Mouse (Mus musculus) induced T-regulatory cell, adult 2 months (primary cell): ENCODE results near the gene Chchd6.

ENCODE experiments used
- DNase-seq: peaks from one replicate; pipeline ENCODE4 v3.0.0-alpha.2; 2012; ENCODE audit warnings: low read depth

Chchd6 gene

DNA sequence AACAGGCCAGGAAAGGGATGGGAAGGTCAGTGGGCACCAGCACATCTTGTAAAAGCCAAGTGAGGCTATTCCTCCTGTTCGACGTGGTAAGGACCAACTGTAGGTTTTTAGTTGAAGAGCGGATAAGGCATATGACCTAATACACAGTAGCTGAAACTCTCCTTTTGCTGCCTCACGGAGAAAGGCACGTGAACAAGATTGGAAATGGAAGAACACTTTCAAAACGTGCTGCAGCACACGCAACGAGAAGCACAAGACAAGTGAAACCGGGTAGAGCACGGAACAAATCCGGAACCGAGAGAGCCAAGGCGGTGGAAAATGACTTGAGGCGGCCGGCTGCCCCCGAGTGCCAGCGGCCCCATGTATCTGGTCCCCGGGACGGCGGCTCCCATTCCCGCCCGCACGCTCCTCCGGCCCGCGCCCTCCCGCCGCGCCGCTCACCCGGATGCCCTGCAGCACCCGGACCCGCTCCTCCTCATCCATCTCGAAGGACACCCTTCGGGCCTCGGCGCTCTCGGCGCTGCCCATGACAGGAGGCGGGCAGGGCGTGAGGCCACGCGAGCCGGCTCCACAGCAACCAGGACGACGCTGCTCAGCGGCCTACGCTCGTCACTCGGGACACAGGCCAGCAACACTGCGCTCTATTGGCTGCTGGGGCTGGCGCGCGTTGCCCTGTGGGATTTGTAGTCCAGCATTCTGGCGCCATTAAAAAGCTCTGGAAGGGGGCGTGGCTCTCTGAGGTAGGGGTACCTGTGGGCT, at the start of gene Chchd6:
TSS of gene Chchd6 (minus strand) at position 635 of the 759 bp plus-strand sequence.
- DNase-seq = peak; percentile 91

- DNase-seq = peak; percentile 90
These were observed 49.0 kb upstream of the Chchd6 start for GRCm38 (mm10) chr6:89644271-89645075.

GRCm38 (mm10) chr6:89643798-89644270, 48.4 kb upstream of the Chchd6 start, which contains the start of gene Txnrd3:
Txnrd3 (plus strand) TSS chr6:89643988.
- peak; percentile 87 for DNase-seq

DNA sequence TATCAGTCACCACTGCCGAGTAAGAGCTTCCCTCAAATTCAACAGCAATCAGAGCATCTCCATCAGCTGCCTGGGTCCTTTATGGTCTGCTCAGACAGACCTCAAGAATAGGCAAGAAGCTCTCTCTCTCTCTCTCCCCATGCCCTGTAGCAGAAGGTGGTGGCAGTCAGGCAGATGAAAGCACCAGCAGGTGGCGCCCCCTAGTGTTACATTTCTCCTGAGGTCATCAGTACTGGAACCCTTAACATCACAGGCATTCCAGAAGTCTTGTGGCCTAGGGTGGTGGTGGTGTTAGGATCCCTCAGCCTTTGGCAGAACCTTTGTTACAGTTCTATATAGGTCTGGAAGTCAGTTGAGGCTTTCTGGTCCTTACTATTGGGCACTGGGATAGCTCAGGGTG, 43.6 kb upstream of the Chchd6 start:
- DNase-seq = peak; percentile 55

GRCm38 (mm10) chr6:89637977-89638376, 42.5 kb upstream of the Chchd6 start:
- no peak for DNase-seq

DNA sequence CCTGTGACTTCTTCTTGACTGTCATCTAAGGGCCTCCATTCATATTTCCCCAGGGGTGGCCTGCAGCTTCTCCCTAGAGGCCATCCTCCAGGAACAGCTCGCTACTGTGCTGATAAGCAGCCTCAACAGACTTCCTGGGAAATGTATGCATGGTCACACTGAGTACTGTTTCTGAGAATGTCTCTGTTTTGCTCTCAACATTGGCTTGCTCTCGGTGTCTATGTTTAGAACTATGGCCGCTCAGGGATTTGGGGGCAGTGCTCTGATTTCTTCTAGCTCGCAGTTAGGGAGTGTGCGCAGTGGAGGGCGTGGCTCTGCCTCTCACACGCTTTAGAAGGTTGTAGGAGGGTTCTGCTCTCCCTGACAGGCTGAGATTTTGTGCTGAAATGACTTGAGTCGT, 38.9 kb upstream of the Chchd6 start:
- no peak for DNase-seq

GRCm38 (mm10) chr6:89633115-89633514, 37.7 kb upstream of the Chchd6 start:
- DNase-seq = no peak

DNA sequence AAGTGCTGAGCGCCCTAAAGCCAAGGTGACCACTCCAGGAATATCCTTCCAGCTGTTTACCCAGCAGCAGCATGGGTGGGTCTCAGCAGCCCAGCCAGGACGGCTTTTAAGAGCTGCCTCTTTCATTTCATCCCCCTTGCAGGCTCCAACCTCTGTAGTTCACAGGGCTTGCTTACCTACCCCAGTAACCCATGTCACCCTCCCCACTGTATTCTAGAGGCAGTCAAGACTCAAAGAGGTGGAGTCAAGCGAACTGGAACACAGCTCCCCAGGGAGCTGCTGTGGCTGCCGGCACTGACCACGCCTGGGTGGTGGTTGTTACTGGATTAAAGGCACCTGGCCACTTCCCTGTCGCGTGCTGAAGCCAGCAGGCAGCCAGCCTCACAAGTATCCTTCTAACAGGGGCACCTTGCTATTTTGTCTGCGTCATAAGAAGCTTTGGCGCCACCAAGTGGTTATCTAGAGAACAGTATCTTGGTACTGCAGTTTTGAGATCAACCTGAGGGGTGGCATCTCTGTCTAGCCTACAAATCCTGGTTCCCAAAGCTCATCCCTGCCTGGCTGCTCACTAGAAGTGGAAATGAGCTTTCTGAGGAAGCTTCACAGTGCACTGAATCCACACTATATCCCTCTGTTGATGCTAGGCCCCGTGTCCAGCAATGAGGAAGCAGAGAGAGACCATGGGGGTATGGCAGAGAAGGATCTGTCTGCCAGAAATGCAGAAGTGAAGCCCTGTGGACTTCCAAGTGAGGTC, 36.5 kb upstream of the Chchd6 start:
- peak; percentile 81 for DNase-seq

- DNase-seq = no peak
These were observed 32.8 kb upstream of the Chchd6 start for GRCm38 (mm10) chr6:89628045-89628785.

DNA sequence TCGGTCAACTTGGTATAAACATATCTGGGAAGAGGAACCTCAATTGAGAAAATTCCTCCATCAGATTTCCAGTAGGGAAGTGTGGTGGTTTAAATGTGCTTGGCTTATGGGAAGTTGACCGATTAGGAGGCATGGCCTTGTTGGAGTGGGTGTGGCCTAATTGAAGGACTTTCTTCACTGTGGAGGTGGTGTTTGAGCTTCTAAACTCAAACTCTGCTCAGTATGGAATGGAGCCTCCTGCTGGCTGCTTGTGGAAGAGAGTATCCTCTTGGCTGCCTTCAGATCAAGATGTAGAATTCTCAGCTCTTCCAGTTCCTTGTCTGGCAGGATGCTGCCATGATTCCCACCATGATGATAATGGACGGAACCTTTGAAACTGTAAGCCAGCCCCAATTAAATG, 27.2 kb upstream of the Chchd6 start:
- no peak for DNase-seq

DNA sequence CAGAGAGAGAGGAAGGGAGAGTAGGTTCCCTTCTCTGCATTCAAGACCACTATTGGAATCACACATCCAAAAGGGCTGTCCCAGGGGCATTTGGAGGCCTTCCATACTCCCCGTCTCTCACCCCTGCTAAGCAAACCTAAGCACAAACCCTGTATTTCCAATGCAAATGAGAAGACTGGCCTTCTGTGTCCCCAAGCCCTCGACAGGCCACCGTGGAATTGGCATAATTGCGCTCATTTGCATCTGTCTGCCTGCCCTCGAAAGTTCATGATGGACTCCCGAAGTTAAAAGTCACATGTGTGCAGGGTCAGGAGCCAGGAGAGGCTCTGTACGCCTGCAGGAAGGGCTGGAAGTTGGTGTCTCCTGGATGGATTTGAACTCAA, 19.9 kb upstream of the Chchd6 start:
- no peak for DNase-seq

- no peak for DNase-seq
These were observed 19.3 kb upstream of the Chchd6 start for GRCm38 (mm10) chr6:89614596-89615372.

DNA sequence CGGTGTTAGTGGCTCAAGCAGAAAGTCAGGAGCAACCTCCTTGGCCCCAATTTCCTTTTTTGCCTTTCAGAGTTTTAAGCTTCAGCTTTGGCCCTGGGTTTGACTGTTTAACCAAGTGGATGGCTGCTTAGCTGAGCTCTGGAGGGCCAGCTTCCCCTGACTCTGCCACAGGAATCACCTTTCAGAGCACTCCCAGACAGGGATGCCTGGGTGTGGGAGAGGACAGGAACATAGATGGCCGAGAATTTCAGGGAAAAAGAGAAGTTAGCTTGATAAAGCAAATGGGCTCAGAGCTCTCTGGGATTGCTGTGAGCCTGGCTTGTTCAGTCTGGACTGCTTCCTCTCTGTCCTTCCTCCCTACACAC, 18.6 kb upstream of the Chchd6 start:
- no peak for DNase-seq

- DNase-seq = no peak
These were observed 18.1 kb upstream of the Chchd6 start for GRCm38 (mm10) chr6:89613336-89614106.

DNA sequence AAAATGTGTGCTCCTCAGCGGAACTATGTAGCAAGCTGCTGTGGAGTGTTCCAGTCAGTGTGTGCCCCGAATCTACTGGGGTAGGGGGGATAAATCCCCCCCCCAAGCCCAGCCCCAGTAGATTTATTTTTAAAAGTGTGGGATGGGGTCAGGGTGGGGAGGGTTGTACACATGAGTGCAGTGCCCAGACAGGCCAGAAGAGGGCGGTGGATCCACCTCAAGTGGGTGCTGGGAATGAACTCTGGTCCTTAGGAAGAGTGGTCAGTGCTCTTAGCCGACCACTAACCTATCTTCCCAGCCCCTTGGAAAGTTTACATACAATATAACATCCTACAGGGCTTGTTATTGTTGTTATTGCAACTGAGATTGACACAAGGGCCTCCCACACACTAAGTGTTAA, 12.5 kb upstream of the Chchd6 start:
- DNase-seq = peak; percentile 29

GRCm38 (mm10) chr6:89606096-89606495, 10.6 kb upstream of the Chchd6 start:
- no peak for DNase-seq

GRCm38 (mm10) chr6:89596510-89596909, 1.1 kb upstream of the Chchd6 start:
- DNase-seq = peak; percentile 9

GRCm38 (mm10) chr6:89595777-89596146, 310 bp upstream of the Chchd6 start:
- DNase-seq = no peak

DNA sequence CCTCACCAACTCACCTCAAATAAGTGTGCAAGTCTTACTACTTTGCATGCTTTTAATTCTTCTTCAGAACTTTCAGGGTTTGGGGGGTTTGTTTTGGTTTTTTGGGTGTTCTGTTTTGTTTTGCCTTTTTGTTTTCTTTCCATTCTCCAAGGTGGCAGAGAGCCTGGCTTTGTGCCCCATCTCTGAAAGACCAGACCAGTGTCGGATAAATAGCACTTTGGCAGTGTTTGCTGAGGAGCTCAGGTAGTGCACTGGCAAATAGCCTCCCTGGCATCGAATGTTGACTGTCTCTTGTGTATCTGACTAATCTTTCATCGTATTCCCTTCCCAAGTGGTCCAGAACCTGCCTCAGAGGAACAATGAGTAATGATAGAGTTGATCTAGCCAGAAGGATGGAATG, 3.4 kb downstream of the Chchd6 start:
- DNase-seq = no peak

- DNase-seq = no peak
These were observed 3.9 kb downstream of the Chchd6 start for GRCm38 (mm10) chr6:89591531-89591930.
